Mouse (Mus musculus): ENCODE results near the gene Tmod4. TPM values are rescaled to one million over a fixed set of nuclear protein-coding genes. Genes with fewer than 3 reads are reported as not detected.
A peak's percentile ranks its signal among the peaks of the same experiment; 100 is the strongest.

Gene Tmod4
- polyA plus RNA-seq, 1 experiment: 2.5 TPM

- Histone ChIP-seq H3K27me3 (ENCODE audit: control insufficient read depth, insufficient read depth, insufficient read length) (no peaks in the 10 kb centered on the region), H3K79me2 (ENCODE audit: control insufficient read depth, insufficient read depth) (peaks cover 8% of the 10 kb centered on the region), H3ac (ENCODE audit: control insufficient read depth, insufficient read length) (no peak overlapping the region), H3K4me3 (peak overlapping the region; percentile 42), H3K36me3 (ENCODE audit: control insufficient read depth, insufficient read depth) (no peaks in the 10 kb centered on the region), H3K4me2 (ENCODE audit: low read depth) (peak overlapping the region; percentile 70)
- no peak for TF ChIP-seq E2F4 (IDR thresholded peaks at IDR 0.05; ENCODE audit: insufficient read depth)
- TF ChIP-seq POLR2A (IDR thresholded peaks at IDR 0.05; ENCODE audit: insufficient read length, low read depth): peak; percentile 24
These were observed 10.7 kb downstream of the Tmod4 start for GRCm38 (mm10) chr3:95135023-95135422.

DNA sequence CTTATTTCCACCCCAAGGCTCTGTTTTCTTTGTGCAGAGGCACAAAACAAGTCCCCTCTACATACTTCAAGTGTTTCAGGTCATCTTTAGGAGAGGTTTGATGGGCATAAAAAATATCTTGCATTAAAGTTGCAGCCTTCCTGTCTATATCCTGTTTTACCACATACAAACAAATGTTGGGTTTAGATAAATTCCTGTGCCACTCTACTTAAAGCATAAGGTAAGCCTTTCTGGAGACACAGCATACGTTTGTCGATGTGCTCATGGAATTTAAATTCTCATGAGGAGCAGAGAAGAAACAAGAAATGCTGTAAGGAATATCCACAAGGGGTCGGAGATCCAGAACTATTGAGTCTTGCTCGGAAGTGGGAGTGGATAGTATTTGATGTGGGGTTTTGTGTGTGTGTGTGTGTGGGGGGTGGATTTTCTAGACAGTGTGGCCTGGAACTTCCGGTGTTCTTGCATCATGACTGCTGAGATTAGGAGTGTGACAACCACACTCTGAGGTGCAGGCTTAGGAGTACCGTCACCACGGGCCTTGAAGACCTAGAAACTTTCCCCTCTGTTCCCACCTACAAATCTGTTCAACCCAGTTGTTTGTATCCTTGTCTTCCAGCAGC, 11.3 kb downstream of the Tmod4 start:
- peak overlapping the region; percentile 70 for H3K4me2 ChIP-seq (ENCODE audit: low read depth)
- no peaks in the 10 kb centered on the region for H3K27me3 ChIP-seq (ENCODE audit: control insufficient read depth, insufficient read depth, insufficient read length)
- peaks cover 8% of the 10 kb centered on the region for H3K79me2 ChIP-seq (ENCODE audit: control insufficient read depth, insufficient read depth)
- H3K4me3 ChIP-seq: peak overlapping the region; percentile 42
- no peak overlapping the region for H3ac ChIP-seq (ENCODE audit: control insufficient read depth, insufficient read length)
- H3K36me3 ChIP-seq (ENCODE audit: control insufficient read depth, insufficient read depth): no peaks in the 10 kb centered on the region
- TF ChIP-seq USF1 (IDR thresholded peaks at IDR 0.05; ENCODE audit: low read depth) (no peak), MYOD1 (IDR thresholded peaks at IDR 0.05; ENCODE audit: control insufficient read depth in 1 of 3, insufficient read length in 2 of 3, low read depth in 2 of 3) (no peak), E2F4 (IDR thresholded peaks at IDR 0.05; ENCODE audit: insufficient read depth) (no peak), POLR2A (IDR thresholded peaks at IDR 0.05; ENCODE audit: insufficient read length, low read depth) (no peak), MAX (IDR thresholded peaks at IDR 0.05; ENCODE audit: low read depth) (no peak), POLR2AphosphoS2 (IDR thresholded peaks at IDR 0.05; ENCODE audit: insufficient read length, low read depth) (no peak), REST (IDR thresholded peaks at IDR 0.05; ENCODE audit: insufficient read depth, insufficient read length) (no peak), TCF3 (IDR thresholded peaks at IDR 0.05; ENCODE audit: insufficient read length, low read depth) (no peak), MYOG (IDR thresholded peaks at IDR 0.05; ENCODE audit: control insufficient read depth in 1 of 3, insufficient read depth in 1 of 3, insufficient read length in 2 of 3, low read depth in 2 of 3) (no peak), SRF (IDR thresholded peaks at IDR 0.05; ENCODE audit: control insufficient read depth, insufficient read length, low read depth) (no peak), TCF12 (IDR thresholded peaks at IDR 0.05; ENCODE audit: insufficient read depth, poor library complexity, severe bottlenecking) (no peak), CEBPB (IDR thresholded peaks at IDR 0.05; ENCODE audit: insufficient read depth, poor library complexity, severe bottlenecking) (no peak)

DNA sequence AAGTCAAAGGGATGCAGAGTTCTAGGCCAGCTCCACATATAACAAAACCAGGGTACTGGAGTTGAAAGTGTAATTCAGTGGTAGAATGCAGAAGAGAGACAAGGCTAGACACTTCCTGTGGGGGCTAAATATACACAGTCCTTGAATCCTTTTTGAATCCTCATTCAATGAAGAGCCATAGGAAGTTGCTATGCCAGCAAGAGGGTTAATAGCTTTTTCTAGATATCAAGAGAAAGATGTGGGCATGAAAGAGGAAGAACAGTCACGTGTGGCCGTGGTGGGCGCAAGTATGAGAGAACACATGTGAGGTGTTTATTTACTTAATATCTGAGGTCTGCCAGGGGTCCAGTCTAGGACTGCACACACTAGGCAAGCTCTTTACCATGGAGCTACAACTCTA, 12.1 kb downstream of the Tmod4 start:
- H3K36me3 ChIP-seq (ENCODE audit: control insufficient read depth, insufficient read depth): no peaks in the 10 kb centered on the region
- TF ChIP-seq TCF3 (IDR thresholded peaks at IDR 0.05; ENCODE audit: insufficient read length, low read depth) (no peak), SRF (IDR thresholded peaks at IDR 0.05; ENCODE audit: control insufficient read depth, insufficient read length, low read depth) (no peak), USF1 (IDR thresholded peaks at IDR 0.05; ENCODE audit: low read depth) (no peak), MAX (IDR thresholded peaks at IDR 0.05; ENCODE audit: low read depth) (no peak), REST (IDR thresholded peaks at IDR 0.05; ENCODE audit: insufficient read depth, insufficient read length) (no peak), E2F4 (IDR thresholded peaks at IDR 0.05; ENCODE audit: insufficient read depth) (no peak), POLR2A (IDR thresholded peaks at IDR 0.05; ENCODE audit: insufficient read length, low read depth) (no peak), MYOD1 (IDR thresholded peaks at IDR 0.05; ENCODE audit: control insufficient read depth in 1 of 3, insufficient read length in 2 of 3, low read depth in 2 of 3) (no peak), MYOG (IDR thresholded peaks at IDR 0.05; ENCODE audit: control insufficient read depth in 1 of 3, insufficient read depth in 1 of 3, insufficient read length in 2 of 3, low read depth in 2 of 3) (no peak), TCF12 (IDR thresholded peaks at IDR 0.05; ENCODE audit: insufficient read depth, poor library complexity, severe bottlenecking) (no peak), POLR2AphosphoS2 (IDR thresholded peaks at IDR 0.05; ENCODE audit: insufficient read length, low read depth) (no peak), CEBPB (IDR thresholded peaks at IDR 0.05; ENCODE audit: insufficient read depth, poor library complexity, severe bottlenecking) (no peak)
- peak overlapping the region; percentile 42 for H3K4me3 ChIP-seq
- no peaks in the 10 kb centered on the region for H3K27me3 ChIP-seq (ENCODE audit: control insufficient read depth, insufficient read depth, insufficient read length)
- peaks cover 8% of the 10 kb centered on the region for H3K79me2 ChIP-seq (ENCODE audit: control insufficient read depth, insufficient read depth)
- no peak overlapping the region for H3K4me2 ChIP-seq (ENCODE audit: low read depth)
- no peak overlapping the region for H3ac ChIP-seq (ENCODE audit: control insufficient read depth, insufficient read length)

- Histone ChIP-seq H3ac (ENCODE audit: control insufficient read depth, insufficient read length) (no peak overlapping the region), H3K36me3 (ENCODE audit: control insufficient read depth, insufficient read depth) (no peaks in the 10 kb centered on the region), H3K4me2 (ENCODE audit: low read depth) (no peak overlapping the region), H3K79me2 (ENCODE audit: control insufficient read depth, insufficient read depth) (peaks cover 8% of the 10 kb centered on the region), H3K4me3 (no peak overlapping the region), H3K27me3 (ENCODE audit: control insufficient read depth, insufficient read depth, insufficient read length) (no peaks in the 10 kb centered on the region)
- TF ChIP-seq USF1 (IDR thresholded peaks at IDR 0.05; ENCODE audit: low read depth): no peak
These were observed 15.5 kb downstream of the Tmod4 start for GRCm38 (mm10) chr3:95139586-95140288.

GRCm38 (mm10) chr3:95140289-95140595, 16.0 kb downstream of the Tmod4 start:
- H3K4me3 ChIP-seq: no peak overlapping the region
- H3K4me2 ChIP-seq (ENCODE audit: low read depth): no peak overlapping the region
- H3ac ChIP-seq (ENCODE audit: control insufficient read depth, insufficient read length): no peak overlapping the region

More at GRCm38 (mm10) chr3:95140289-95140595, 16.0 kb downstream of the Tmod4 start:
- H3K36me3 ChIP-seq (ENCODE audit: control insufficient read depth, insufficient read depth): no peaks in the 10 kb centered on the region
- peaks cover 8% of the 10 kb centered on the region for H3K79me2 ChIP-seq (ENCODE audit: control insufficient read depth, insufficient read depth)
- H3K27me3 ChIP-seq (ENCODE audit: control insufficient read depth, insufficient read depth, insufficient read length): no peaks in the 10 kb centered on the region
- TF ChIP-seq MYOD1 (IDR thresholded peaks at IDR 0.05; ENCODE audit: control insufficient read depth in 1 of 3, insufficient read length in 2 of 3, low read depth in 2 of 3): no peak
- TF ChIP-seq REST (IDR thresholded peaks at IDR 0.05; ENCODE audit: insufficient read depth, insufficient read length): no peak
- no peak for TF ChIP-seq SRF (IDR thresholded peaks at IDR 0.05; ENCODE audit: control insufficient read depth, insufficient read length, low read depth)
- no peak for TF ChIP-seq MAX (IDR thresholded peaks at IDR 0.05; ENCODE audit: low read depth)
- no peak for TF ChIP-seq POLR2A (IDR thresholded peaks at IDR 0.05; ENCODE audit: insufficient read length, low read depth)
- TF ChIP-seq MYOG (IDR thresholded peaks at IDR 0.05; ENCODE audit: control insufficient read depth in 1 of 3, insufficient read depth in 1 of 3, insufficient read length in 2 of 3, low read depth in 2 of 3): no peak
- no peak for TF ChIP-seq POLR2AphosphoS2 (IDR thresholded peaks at IDR 0.05; ENCODE audit: insufficient read length, low read depth)
- TF ChIP-seq E2F4 (IDR thresholded peaks at IDR 0.05; ENCODE audit: insufficient read depth): no peak
- no peak for TF ChIP-seq TCF12 (IDR thresholded peaks at IDR 0.05; ENCODE audit: insufficient read depth, poor library complexity, severe bottlenecking)
- no peak for TF ChIP-seq CEBPB (IDR thresholded peaks at IDR 0.05; ENCODE audit: insufficient read depth, poor library complexity, severe bottlenecking)
- no peak for TF ChIP-seq TCF3 (IDR thresholded peaks at IDR 0.05; ENCODE audit: insufficient read length, low read depth)
- no peak for TF ChIP-seq USF1 (IDR thresholded peaks at IDR 0.05; ENCODE audit: low read depth)

Measured in myocyte (in vitro differentiated cells).